Mouse (Mus musculus): ENCODE data around the gene Card9. TPM values are rescaled to one million over a fixed set of nuclear protein-coding genes. Genes with fewer than 3 reads are reported as not detected.

Gene Card9
- polyA plus RNA-seq (2014; fragmentation: Nextera tagmentation; extraction: Ambion mirVana) = 0.24 and 0.53 TPM in 2 replicates

DNA sequence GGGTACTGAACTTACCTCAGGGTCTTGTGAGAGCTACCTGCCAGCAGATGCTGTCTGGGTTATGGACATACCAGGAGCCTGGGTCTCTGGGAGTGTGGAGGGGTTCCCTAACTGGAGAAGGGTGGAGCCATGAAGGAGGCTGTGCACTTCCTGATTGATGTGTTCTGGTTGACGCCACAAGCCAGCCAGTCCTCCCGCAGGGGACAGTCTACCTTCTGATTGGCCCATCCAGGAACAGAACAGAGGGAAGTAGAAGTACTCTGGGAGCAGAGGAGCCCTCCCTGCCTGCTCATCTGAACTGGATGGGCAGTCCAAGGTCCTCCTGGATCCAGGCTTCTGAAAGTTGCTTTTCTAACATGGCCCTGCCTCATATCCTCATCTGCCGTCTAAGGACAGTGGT, at the start of gene Card9:
Gene Card9, minus strand, starts transcription at position 147 of the 400 bp plus-strand sequence.
- no peak within 1 kb of the TSS for H3K9ac ChIP-seq (ENCODE audit: low read depth, low read length)
- no peak within 1 kb of the TSS for H3K27ac ChIP-seq (ENCODE audit: low read depth, low read length)
- no peak for ATAC-seq (ENCODE audit: low FRiP score, low TSS enrichment)
- H3K9me3 ChIP-seq (ENCODE audit: control insufficient read depth, low read length) = no peaks in the 10 kb centered on the region
- peaks cover 6% of the 10 kb centered on the region; the same call in 1 of the 2 replicates for H3K4me1 ChIP-seq (ENCODE audit: control insufficient read depth, insufficient read depth, low read length)
- H3K27me3 ChIP-seq (ENCODE audit: control insufficient read depth, insufficient read depth, low read length) = no peaks in the 10 kb centered on the region
- H3K4me3 ChIP-seq (ENCODE audit: low read length) = no peak within 1 kb of the TSS
- H3K4me2 ChIP-seq (replicated peaks; ENCODE audit: low read depth, low read length) = no peak within 1 kb of the TSS
- WGBS = 34% methylated on average over 3 of the region's 3 CpGs
- H3K36me3 ChIP-seq (ENCODE audit: control insufficient read depth, insufficient read depth, low read length) = peaks cover 24% of the 10 kb centered on the region

DNA sequence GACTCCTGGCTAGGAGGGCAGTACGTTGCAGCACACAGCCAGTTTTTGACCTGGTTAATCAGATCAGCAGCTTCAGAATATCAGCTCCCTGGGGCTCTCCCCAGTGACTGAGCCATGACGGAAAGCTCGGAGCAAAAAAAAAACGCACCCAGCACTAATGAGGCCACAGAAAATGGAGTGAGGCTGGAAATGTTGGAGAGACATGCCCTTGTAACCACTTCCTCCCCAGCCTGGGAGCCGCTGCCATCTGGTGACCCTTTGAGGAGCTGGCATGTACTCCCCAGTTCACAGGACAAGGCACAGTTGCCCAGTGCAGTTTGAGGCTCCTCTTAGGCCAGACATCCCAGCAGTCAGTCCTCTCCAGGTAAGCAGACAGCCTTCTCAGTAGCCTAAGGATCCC, 49.4 kb upstream of the Card9 start:
- peaks cover 29% of the 10 kb centered on the region for H3K4me1 ChIP-seq (ENCODE audit: control insufficient read depth, insufficient read depth, low read length)
- no peak for ATAC-seq (ENCODE audit: low FRiP score, low TSS enrichment)
- H3K4me2 ChIP-seq (replicated peaks; ENCODE audit: low read depth, low read length) = no peak overlapping the region
- no peak overlapping the region for H3K9ac ChIP-seq (ENCODE audit: low read depth, low read length)
- WGBS = 73% methylated on average over 5 of the region's 5 CpGs
- no peaks in the 10 kb centered on the region for H3K9me3 ChIP-seq (ENCODE audit: control insufficient read depth, low read length)
- H3K4me3 ChIP-seq (ENCODE audit: low read length) = no peak overlapping the region
- no peak overlapping the region for H3K27ac ChIP-seq (ENCODE audit: low read depth, low read length)
- no peaks in the 10 kb centered on the region for H3K27me3 ChIP-seq (ENCODE audit: control insufficient read depth, insufficient read depth, low read length)
- H3K36me3 ChIP-seq (ENCODE audit: control insufficient read depth, insufficient read depth, low read length) = peaks cover 58% of the 10 kb centered on the region

DNA sequence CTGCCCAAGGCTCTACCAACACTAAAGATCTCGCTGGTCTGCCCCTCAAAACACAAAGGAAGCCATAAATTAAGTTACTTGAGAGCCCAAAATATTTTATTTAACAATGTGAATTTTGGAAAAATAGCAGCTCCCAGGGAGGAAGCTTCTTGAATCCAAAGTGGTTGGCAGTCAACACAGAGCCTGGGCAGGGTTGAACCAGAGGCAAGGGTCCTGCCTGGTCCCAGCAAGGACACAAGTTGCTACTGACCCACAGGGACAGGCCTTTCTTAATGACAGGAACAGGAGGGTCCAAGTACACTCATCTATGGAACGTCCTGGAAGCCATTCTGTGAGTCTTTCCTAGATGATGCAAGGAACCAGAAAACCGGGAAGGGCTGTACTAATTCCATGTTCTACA, 48.6 kb upstream of the Card9 start:
- Histone ChIP-seq H3K9ac (ENCODE audit: low read depth, low read length) (no peak overlapping the region), H3K9me3 (ENCODE audit: control insufficient read depth, low read length) (no peaks in the 10 kb centered on the region), H3K27ac (ENCODE audit: low read depth, low read length) (no peak overlapping the region), H3K27me3 (ENCODE audit: control insufficient read depth, insufficient read depth, low read length) (no peaks in the 10 kb centered on the region), H3K4me3 (ENCODE audit: low read length) (peak overlapping the region; percentile 82), H3K4me1 (ENCODE audit: control insufficient read depth, insufficient read depth, low read length) (peaks cover 29% of the 10 kb centered on the region), H3K4me2 (replicated peaks; ENCODE audit: low read depth, low read length) (no peak overlapping the region; the same call in 1 of the 2 replicates), H3K36me3 (ENCODE audit: control insufficient read depth, insufficient read depth, low read length) (peaks cover 51% of the 10 kb centered on the region)
- 57% methylated on average over 3 of the region's 3 CpGs for WGBS
- peak; percentile 11; the same call in 1 of the 2 replicates for ATAC-seq (ENCODE audit: low FRiP score, low TSS enrichment)

GRCm38 (mm10) chr2:26408515-26409356, 48.0 kb upstream of the Card9 start, which contains the start of gene Inpp5e:
Inpp5e (minus strand) TSS chr2:26409203.
- no peaks in the 10 kb centered on the region for H3K27me3 ChIP-seq (ENCODE audit: control insufficient read depth, insufficient read depth, low read length)
- peak within 1 kb of the TSS; percentile 92 for H3K9ac ChIP-seq (ENCODE audit: low read depth, low read length)
- peaks cover 29% of the 10 kb centered on the region for H3K4me1 ChIP-seq (ENCODE audit: control insufficient read depth, insufficient read depth, low read length)
- peaks cover 45% of the 10 kb centered on the region for H3K36me3 ChIP-seq (ENCODE audit: control insufficient read depth, insufficient read depth, low read length)
- peak; percentile 97 for ATAC-seq (ENCODE audit: low FRiP score, low TSS enrichment)
- no peaks in the 10 kb centered on the region for H3K9me3 ChIP-seq (ENCODE audit: control insufficient read depth, low read length)
- H3K4me2 ChIP-seq (replicated peaks; ENCODE audit: low read depth, low read length) = peak within 1 kb of the TSS; percentile 76
- H3K4me3 ChIP-seq (ENCODE audit: low read length) = peak within 1 kb of the TSS; percentile 82
- H3K27ac ChIP-seq (ENCODE audit: low read depth, low read length) = peak within 1 kb of the TSS; percentile 66; the same call in 1 of the 2 replicates
- WGBS = under 1% methylated on average over 57 of the region's 57 CpGs

DNA sequence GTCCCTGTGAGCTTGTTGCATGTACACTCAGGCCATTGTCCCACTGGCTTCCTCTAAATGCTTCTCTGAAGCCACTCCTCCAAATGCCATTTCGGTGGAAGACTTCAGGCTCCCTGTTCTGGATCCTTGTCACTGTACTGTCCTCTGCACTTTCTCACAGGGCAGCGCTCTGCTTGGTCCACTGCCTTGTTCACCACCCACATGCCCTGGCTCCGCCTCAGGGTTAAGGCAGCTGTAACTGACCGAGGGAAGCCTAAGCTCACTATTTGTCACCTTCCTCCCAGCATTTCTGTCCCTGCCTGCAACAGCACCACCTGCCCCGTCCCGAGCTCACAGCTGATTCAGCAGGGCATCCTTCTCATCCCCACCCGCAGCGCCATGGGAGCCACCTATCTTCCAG, 42.6 kb upstream of the Card9 start:
- Histone ChIP-seq H3K27ac (ENCODE audit: low read depth, low read length) (no peak overlapping the region), H3K4me3 (ENCODE audit: low read length) (no peak overlapping the region), H3K9ac (ENCODE audit: low read depth, low read length) (no peak overlapping the region), H3K9me3 (ENCODE audit: control insufficient read depth, low read length) (no peaks in the 10 kb centered on the region), H3K4me1 (ENCODE audit: control insufficient read depth, insufficient read depth, low read length) (peaks cover 25% of the 10 kb centered on the region), H3K4me2 (replicated peaks; ENCODE audit: low read depth, low read length) (no peak overlapping the region), H3K36me3 (ENCODE audit: control insufficient read depth, insufficient read depth, low read length) (peaks cover 49% of the 10 kb centered on the region), H3K27me3 (ENCODE audit: control insufficient read depth, insufficient read depth, low read length) (no peaks in the 10 kb centered on the region)
- 65% methylated on average over 8 of the region's 8 CpGs for WGBS
- ATAC-seq (ENCODE audit: low FRiP score, low TSS enrichment) = no peak

- Histone ChIP-seq H3K4me1 (ENCODE audit: control insufficient read depth, insufficient read depth, low read length) (peaks cover 15% of the 10 kb centered on the region), H3K4me2 (replicated peaks; ENCODE audit: low read depth, low read length) (no peak overlapping the region), H3K9ac (ENCODE audit: low read depth, low read length) (no peak overlapping the region), H3K4me3 (ENCODE audit: low read length) (no peak overlapping the region), H3K9me3 (ENCODE audit: control insufficient read depth, low read length) (no peaks in the 10 kb centered on the region), H3K36me3 (ENCODE audit: control insufficient read depth, insufficient read depth, low read length) (peaks cover 59% of the 10 kb centered on the region), H3K27me3 (ENCODE audit: control insufficient read depth, insufficient read depth, low read length) (no peaks in the 10 kb centered on the region), H3K27ac (ENCODE audit: low read depth, low read length) (no peak overlapping the region)
- no peak for ATAC-seq (ENCODE audit: low FRiP score, low TSS enrichment)
- WGBS = 92% methylated on average over 1 of the region's 1 CpGs
Measured at GRCm38 (mm10) chr2:26402265-26402664, 41.5 kb upstream of the Card9 start.

DNA sequence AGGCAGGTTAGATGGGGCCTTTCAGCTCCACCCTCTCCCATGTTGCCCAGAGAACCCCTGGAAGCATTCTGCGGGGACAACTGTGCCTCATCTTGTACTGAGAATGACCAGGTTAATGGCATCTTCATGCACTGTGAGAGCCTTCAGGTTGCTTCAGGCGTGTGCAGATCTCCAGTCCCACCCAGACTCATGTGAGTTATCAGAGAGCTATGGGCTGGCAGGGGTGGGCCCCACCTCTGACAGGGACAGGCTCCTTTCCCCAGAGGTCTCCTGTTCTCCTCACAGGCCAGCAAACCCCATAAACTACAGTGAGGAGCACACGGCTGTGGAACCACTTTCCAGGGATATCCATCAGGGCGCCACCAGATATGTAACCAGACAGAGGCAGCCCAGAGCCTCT, 40.3 kb upstream of the Card9 start:
- no peak overlapping the region for H3K4me3 ChIP-seq (ENCODE audit: low read length)
- H3K4me2 ChIP-seq (replicated peaks; ENCODE audit: low read depth, low read length) = no peak overlapping the region
- H3K9me3 ChIP-seq (ENCODE audit: control insufficient read depth, low read length) = no peaks in the 10 kb centered on the region
- H3K36me3 ChIP-seq (ENCODE audit: control insufficient read depth, insufficient read depth, low read length) = peaks cover 71% of the 10 kb centered on the region
- no peaks in the 10 kb centered on the region for H3K27me3 ChIP-seq (ENCODE audit: control insufficient read depth, insufficient read depth, low read length)
- peaks cover 3% of the 10 kb centered on the region; the same call in 1 of the 2 replicates for H3K4me1 ChIP-seq (ENCODE audit: control insufficient read depth, insufficient read depth, low read length)
- 90% methylated on average over 4 of the region's 4 CpGs for WGBS
- H3K9ac ChIP-seq (ENCODE audit: low read depth, low read length) = no peak overlapping the region
- no peak for ATAC-seq (ENCODE audit: low FRiP score, low TSS enrichment)
- H3K27ac ChIP-seq (ENCODE audit: low read depth, low read length) = no peak overlapping the region

- H3K4me1 ChIP-seq (ENCODE audit: control insufficient read depth, insufficient read depth, low read length) = no peaks in the 10 kb centered on the region
- H3K4me3 ChIP-seq (ENCODE audit: low read length) = no peak overlapping the region
- WGBS = 92% methylated on average over 5 of the region's 5 CpGs
- ATAC-seq (ENCODE audit: low FRiP score, low TSS enrichment) = no peak
- no peak overlapping the region for H3K27ac ChIP-seq (ENCODE audit: low read depth, low read length)
- no peaks in the 10 kb centered on the region for H3K27me3 ChIP-seq (ENCODE audit: control insufficient read depth, insufficient read depth, low read length)
- H3K9me3 ChIP-seq (ENCODE audit: control insufficient read depth, low read length) = no peaks in the 10 kb centered on the region
- H3K4me2 ChIP-seq (replicated peaks; ENCODE audit: low read depth, low read length) = no peak overlapping the region
- H3K36me3 ChIP-seq (ENCODE audit: control insufficient read depth, insufficient read depth, low read length) = peaks cover 73% of the 10 kb centered on the region
- no peak overlapping the region for H3K9ac ChIP-seq (ENCODE audit: low read depth, low read length)
Measured at GRCm38 (mm10) chr2:26400296-26400695, 39.6 kb upstream of the Card9 start.

GRCm38 (mm10) chr2:26399647-26400046, 38.9 kb upstream of the Card9 start:
- peaks cover 80% of the 10 kb centered on the region for H3K36me3 ChIP-seq (ENCODE audit: control insufficient read depth, insufficient read depth, low read length)
- no peaks in the 10 kb centered on the region for H3K4me1 ChIP-seq (ENCODE audit: control insufficient read depth, insufficient read depth, low read length)
- WGBS = 83% methylated on average over 5 of the region's 5 CpGs
- ATAC-seq (ENCODE audit: low FRiP score, low TSS enrichment) = no peak
- no peaks in the 10 kb centered on the region for H3K27me3 ChIP-seq (ENCODE audit: control insufficient read depth, insufficient read depth, low read length)
- H3K27ac ChIP-seq (ENCODE audit: low read depth, low read length) = no peak overlapping the region
- no peak overlapping the region for H3K4me3 ChIP-seq (ENCODE audit: low read length)
- no peak overlapping the region for H3K4me2 ChIP-seq (replicated peaks; ENCODE audit: low read depth, low read length)
- no peak overlapping the region for H3K9ac ChIP-seq (ENCODE audit: low read depth, low read length)
- H3K9me3 ChIP-seq (ENCODE audit: control insufficient read depth, low read length) = no peaks in the 10 kb centered on the region
